ENCODE assay signal across 24 mouse cellular contexts in genomic region chr6:86556345-86557058, GRCm38 (mm10). TPM values are rescaled to one million over a fixed set of nuclear protein-coding genes. Genes with fewer than 3 reads are reported as not detected.
A peak's percentile ranks its signal among the peaks of the same experiment; 100 is the strongest.
DNase-seq lines count a peak whose midpoint lies in the region; ATAC-seq and TF ChIP-seq lines count a peak whose summit lies in the region.
"Had no signal": no experiment of that assay in that cellular context is flagged by ENCODE, and none has a peak within 500 bp of the region (broad histone marks: within the 10 kb centered on the region; RNA-seq: fewer than 3 reads in every experiment).

No protein-coding gene starts in this region.

- WGBS in lung, embryonic 16.5 days: 73% methylated on average over 3 of the region's 3 CpGs
- 68% methylated on average over 3 of the region's 3 CpGs for WGBS in lung, adult 2 months

- H3K9ac ChIP-seq in lung, embryonic 16.5 days (ENCODE audit: low read length): no peak overlapping the region
- H3K9ac ChIP-seq: embryonic facial prominence, embryonic 13.5 days; hindbrain, embryonic 15.5 days; limb, embryonic 12.5 days; midbrain, embryonic 12.5 days; neural tube, embryonic 13.5 days had no signal

- H3K27me3 ChIP-seq in lung, embryonic 16.5 days (ENCODE audit: control insufficient read depth, insufficient read depth, low read depth, low read length): no peaks in the 10 kb centered on the region
- H3K27me3 ChIP-seq: CH12.LX; embryonic facial prominence, embryonic 13.5 days; hindbrain, embryonic 15.5 days; limb, embryonic 12.5 days; midbrain, embryonic 12.5 days; neural tube, embryonic 13.5 days; Patski had no signal

- TF ChIP-seq CTCF in lung, adult 2 months (IDR thresholded peaks at IDR 0.05; ENCODE audit: insufficient read depth, low read length): no peak
- no peak for TF ChIP-seq CTCF in bone marrow macrophage, adult 2 months (IDR thresholded peaks at IDR 0.05; ENCODE audit: low read depth, low read length)

- no peak for TF ChIP-seq POLR2A in lung, adult 2 months (IDR thresholded peaks at IDR 0.05; ENCODE audit: borderline replicate concordance, extremely low read depth, low read depth, low read length)
- no peak for TF ChIP-seq POLR2A in bone marrow macrophage, adult 2 months (IDR thresholded peaks at IDR 0.05; ENCODE audit: borderline replicate concordance, low read depth, low read length)

- H3K4me1 ChIP-seq in lung, embryonic 16.5 days (replicated peaks; ENCODE audit: control insufficient read depth, insufficient read depth, low read length): peaks cover 3% of the 10 kb centered on the region; the same call in 1 of the 2 replicates
- H3K4me1 ChIP-seq in lung, adult 2 months (ENCODE audit: control insufficient read depth, insufficient read depth, low read length): peaks cover 3% of the 10 kb centered on the region; the same call in 1 of the 2 replicates
- peaks cover 12% of the 10 kb centered on the region for H3K4me1 ChIP-seq in bone marrow macrophage, adult 2 months (ENCODE audit: control insufficient read depth, insufficient read depth, low read length)
- H3K4me1 ChIP-seq: embryonic facial prominence, embryonic 13.5 days; hindbrain, embryonic 10.5 days; hindbrain, embryonic 15.5 days; limb, embryonic 12.5 days; midbrain, embryonic 12.5 days; neural tube, embryonic 13.5 days had no signal

- peaks cover 10% of the 10 kb centered on the region; the same call in 1 of the 2 replicates for H3K36me3 ChIP-seq in lung, embryonic 16.5 days (ENCODE audit: control insufficient read depth, insufficient read depth, low read length)

- no peak overlapping the region for H3K4me2 ChIP-seq in lung, embryonic 16.5 days (ENCODE audit: low read depth, low read length)
- H3K4me2 ChIP-seq: embryonic facial prominence, embryonic 13.5 days; hindbrain, embryonic 15.5 days; limb, embryonic 12.5 days; midbrain, embryonic 12.5 days; neural tube, embryonic 13.5 days had no signal

- peak overlapping the region; percentile 39 for H3K27ac ChIP-seq in lung, embryonic 16.5 days (ENCODE audit: low read length)
- peak overlapping the region; percentile 89 for H3K27ac ChIP-seq in bone marrow macrophage, adult 2 months (ENCODE audit: insufficient read depth, low read depth, low read length)
- H3K27ac ChIP-seq: embryonic facial prominence, embryonic 13.5 days; gastrocnemius, adult 2 months; hindbrain, embryonic 10.5 days; hindbrain, embryonic 15.5 days; kidney, postnatal 0 days; limb, embryonic 12.5 days; midbrain, embryonic 12.5 days; neural tube, embryonic 13.5 days had no signal

- H3K4me3 ChIP-seq in lung, embryonic 16.5 days (ENCODE audit: low read length): no peak overlapping the region
- H3K4me3 ChIP-seq in lung, adult 2 months (replicated peaks; ENCODE audit: extremely low read depth, low read depth, low read length): no peak overlapping the region
- H3K4me3 ChIP-seq in bone marrow macrophage, adult 2 months (ENCODE audit: insufficient read depth, low read length): no peak overlapping the region; the same call in 1 of the 2 replicates
- H3K4me3 ChIP-seq: embryonic facial prominence, embryonic 13.5 days; gastrocnemius, adult 2 months; hindbrain, embryonic 10.5 days; hindbrain, embryonic 15.5 days; limb, embryonic 12.5 days; midbrain, embryonic 12.5 days; neural tube, embryonic 13.5 days had no signal

- ATAC-seq in lung, embryonic 16.5 days (ENCODE audit: low read depth): peak; percentile 80
- ATAC-seq in neutrophil, adult 5-6 weeks (ENCODE audit: extremely low read depth, insufficient number of reproducible peaks, low FRiP score, poor library complexity, severe bottlenecking): peak; percentile 69
- ATAC-seq: forebrain, embryonic 16.5 days; Patski had no signal

- H3K9me3 ChIP-seq in lung, embryonic 16.5 days (ENCODE audit: control insufficient read depth, low read length): no peaks in the 10 kb centered on the region
- H3K9me3 ChIP-seq: embryonic facial prominence, embryonic 13.5 days; G1E; hindbrain, embryonic 10.5 days; hindbrain, embryonic 15.5 days; limb, embryonic 12.5 days; midbrain, embryonic 12.5 days; neural tube, embryonic 13.5 days had no signal

- no peak for DNase-seq in lung, adult 2 months
- DNase-seq in lung, postnatal 36 days: peak; percentile 30
- no peak for DNase-seq in adrenal gland, adult 18-20 months (ENCODE audit: low spot score in 2 of 2)
- no peak for DNase-seq in gastrocnemius, postnatal 4 days (ENCODE audit: low spot score in 2 of 2)
- DNase-seq: cerebellum, adult 11-12 months; cerebellum, adult 9-11 months; gastrocnemius, adult 2 months; heart, postnatal 14 days; kidney, adult 18-20 months; kidney, postnatal 4 days had no signal

RNA-seq across cellular contexts. Expression of gene Pcbp1, which starts 30.4 kb away (rescaled TPM):
- 168 and 192 TPM in 2 replicates for polyA plus RNA-seq in lung, embryonic 16.5 days (2015; fragmentation: Nextera tagmentation; extraction: Ambion mirVana)
- polyA plus RNA-seq in lung, adult 2 months (2012; rRNA removed): 161 TPM in 2 replicates
- polyA plus RNA-seq in bone marrow macrophage, adult 2 months (2012; ENCODE audit: insufficient read depth, insufficient read length, missing spikeins): 177 and 185 TPM in 2 replicates
- 35.6 and 38.3 TPM in 2 replicates for total RNA-seq in neutrophil, adult 5-6 weeks (2017)
- total RNA-seq in adrenal gland, adult 18-20 months (2021): 100 to 1,000 TPM; 331 to 339 TPM
- total RNA-seq in gastrocnemius, postnatal 4 days (2021): 100 to 1,000 TPM; 235 to 247 TPM
